ENCODE assay signal across 8 mouse cellular contexts in genomic region chr16:92158021-92158455, GRCm38 (mm10).
DNase-seq lines count a peak whose midpoint lies in the region; ATAC-seq lines count a peak whose summit lies in the region.

No protein-coding gene starts in this region.

- H3K27ac ChIP-seq in forebrain, embryonic 11.5 days (ENCODE audit: low read depth, low read length): no peak overlapping the region
- H3K27ac ChIP-seq in hindbrain, embryonic 12.5 days: peak overlapping the region; percentile 73

- no peaks in the 10 kb centered on the region for H3K36me3 ChIP-seq in forebrain, embryonic 11.5 days (ENCODE audit: control insufficient read depth, insufficient read depth, low read length)
- H3K36me3 ChIP-seq in hindbrain, embryonic 12.5 days: no peaks in the 10 kb centered on the region

- peak overlapping the region; percentile 59 for H3K9ac ChIP-seq in forebrain, embryonic 11.5 days (ENCODE audit: low read length)
- peak overlapping the region; percentile 61 for H3K9ac ChIP-seq in hindbrain, embryonic 12.5 days

- H3K4me1 ChIP-seq in forebrain, embryonic 11.5 days (replicated peaks; ENCODE audit: control insufficient read depth, insufficient read depth, low read length): peaks cover 12% of the 10 kb centered on the region; the same call in 1 of the 2 replicates
- H3K4me1 ChIP-seq in hindbrain, embryonic 12.5 days: peaks cover 17% of the 10 kb centered on the region

- under 1% methylated on average over 14 of the region's 14 CpGs for WGBS in forebrain, embryonic 11.5 days
- WGBS in hindbrain, embryonic 12.5 days: 2% methylated on average over 14 of the region's 14 CpGs

- peak overlapping the region; percentile 40 for H3K4me3 ChIP-seq in forebrain, embryonic 11.5 days (ENCODE audit: low read depth, low read length)
- peak overlapping the region; percentile 44 for H3K4me3 ChIP-seq in hindbrain, embryonic 12.5 days

- no peaks in the 10 kb centered on the region for H3K27me3 ChIP-seq in forebrain, embryonic 11.5 days (ENCODE audit: control insufficient read depth, insufficient read depth, low read length)
- no peaks in the 10 kb centered on the region for H3K27me3 ChIP-seq in hindbrain, embryonic 12.5 days

- DNase-seq in urinary bladder, adult 2 months (ENCODE audit: low spot score): peak; percentile 27
- DNase-seq in urinary bladder, postnatal 25 days (ENCODE audit: low spot score): no peak
- peak; percentile 69 for DNase-seq in forebrain, embryonic 11.5 days (ENCODE audit: low spot score)
- DNase-seq in layer of hippocampus, adult 9-10 months (ENCODE audit: low spot score): peak; percentile 30
- peak; percentile 46 to 71 for DNase-seq in lung, adult 18-20 months
- peak; percentile 53 for DNase-seq in retina, postnatal 1 day
- DNase-seq in c-Kit-positive CD71-positive TER-119-positive erythroid progenitor cells, embryonic 14.5 days (ENCODE audit: low spot score): no peak

- peak; percentile 57 for ATAC-seq in forebrain, embryonic 11.5 days (replicated peaks; ENCODE audit: low FRiP score)
- peak; percentile 64 for ATAC-seq in hindbrain, embryonic 12.5 days (ENCODE audit: low FRiP score)

- peak overlapping the region; percentile 88 for H3K4me2 ChIP-seq in forebrain, embryonic 11.5 days (ENCODE audit: low read depth, low read length, severe bottlenecking)
- H3K4me2 ChIP-seq in hindbrain, embryonic 12.5 days (replicated peaks): peak overlapping the region; percentile 89

- H3K9me3 ChIP-seq in forebrain, embryonic 11.5 days (ENCODE audit: control insufficient read depth, low read length): no peaks in the 10 kb centered on the region
- no peaks in the 10 kb centered on the region for H3K9me3 ChIP-seq in hindbrain, embryonic 12.5 days (replicated peaks)

Comparison
In these comparisons a context has a peak if more than half of its experiments do, and no peak if none do; other contexts are left out.
1. DNase-seq: peak in urinary bladder, adult 2 months (single experiment), forebrain, embryonic 11.5 days (single experiment), layer of hippocampus, adult 9-10 months (single experiment), lung, adult 18-20 months (2 of 2) and retina, postnatal 1 day (single experiment); none in urinary bladder, postnatal 25 days (single experiment) and c-Kit-positive CD71-positive TER-119-positive erythroid progenitor cells, embryonic 14.5 days (single experiment).